Mouse (Mus musculus): Measurements from ENCODE around the gene Id3.

Id3 gene

GRCm38 (mm10) chr4:136177244-136177611 is 33.9 kb downstream of the Id3 start:
- TF ChIP-seq GATA4 (IDR thresholded peaks at IDR 0.05; ENCODE audit: insufficient replicate concordance, low read length): no peak

- no peak for TF ChIP-seq GATA4 (IDR thresholded peaks at IDR 0.05; ENCODE audit: insufficient replicate concordance, low read length)
These were observed 34.5 kb downstream of the Id3 start for GRCm38 (mm10) chr4:136177612-136178474.

- no peak for TF ChIP-seq GATA4 (IDR thresholded peaks at IDR 0.05; ENCODE audit: insufficient replicate concordance, low read length)
These were observed 35.2 kb downstream of the Id3 start for GRCm38 (mm10) chr4:136178475-136178921.

- no peak for TF ChIP-seq GATA4 (IDR thresholded peaks at IDR 0.05; ENCODE audit: insufficient replicate concordance, low read length)
These were observed 36.2 kb downstream of the Id3 start for GRCm38 (mm10) chr4:136179456-136179855.

- no peak for TF ChIP-seq GATA4 (IDR thresholded peaks at IDR 0.05; ENCODE audit: insufficient replicate concordance, low read length)
These were observed 36.7 kb downstream of the Id3 start for GRCm38 (mm10) chr4:136179998-136180397.

- TF ChIP-seq GATA4 (IDR thresholded peaks at IDR 0.05; ENCODE audit: insufficient replicate concordance, low read length): no peak
These were observed 37.4 kb downstream of the Id3 start for GRCm38 (mm10) chr4:136180408-136181330.

- TF ChIP-seq GATA4 (IDR thresholded peaks at IDR 0.05; ENCODE audit: insufficient replicate concordance, low read length): no peak
These were observed 38.1 kb downstream of the Id3 start for GRCm38 (mm10) chr4:136181367-136181766.

GRCm38 (mm10) chr4:136185375-136185774 is 42.1 kb downstream of the Id3 start:
- no peak for TF ChIP-seq GATA4 (IDR thresholded peaks at IDR 0.05; ENCODE audit: insufficient replicate concordance, low read length)

GRCm38 (mm10) chr4:136186315-136186714 is 43.0 kb downstream of the Id3 start:
- TF ChIP-seq GATA4 (IDR thresholded peaks at IDR 0.05; ENCODE audit: insufficient replicate concordance, low read length): no peak

- peak; percentile 85; the same call in 1 of the 2 replicates for TF ChIP-seq GATA4 (IDR thresholded peaks at IDR 0.05; ENCODE audit: insufficient replicate concordance, low read length)
These were observed 43.6 kb downstream of the Id3 start for GRCm38 (mm10) chr4:136186739-136187472.

- TF ChIP-seq GATA4 (IDR thresholded peaks at IDR 0.05; ENCODE audit: insufficient replicate concordance, low read length): no peak
These were observed 45.9 kb downstream of the Id3 start for GRCm38 (mm10) chr4:136188973-136189737.

- no peak for TF ChIP-seq GATA4 (IDR thresholded peaks at IDR 0.05; ENCODE audit: insufficient replicate concordance, low read length)
These were observed 46.6 kb downstream of the Id3 start for GRCm38 (mm10) chr4:136189912-136190311.

- TF ChIP-seq GATA4 (IDR thresholded peaks at IDR 0.05; ENCODE audit: insufficient replicate concordance, low read length): no peak
These were observed 50.3 kb downstream of the Id3 start for GRCm38 (mm10) chr4:136193571-136193970.

- TF ChIP-seq GATA4 (IDR thresholded peaks at IDR 0.05; ENCODE audit: insufficient replicate concordance, low read length): no peak
These were observed 51.7 kb downstream of the Id3 start for GRCm38 (mm10) chr4:136195029-136195428.

Data from liver, adult (tissue).